Mouse (Mus musculus): Measurements from ENCODE around the gene Mrtfa. TPM values are rescaled to one million over a fixed set of nuclear protein-coding genes. Genes with fewer than 3 reads are reported as not detected.
"Not testable (repeated sequence)": the region's sequence is repeated elsewhere in the genome, so short reads cannot be mapped to it uniquely, and the experiment has no call there.

The Mrtfa gene
- polyA plus RNA-seq, 1 experiment: 18.4 TPM

- Histone ChIP-seq H3K9ac (ENCODE audit: low read depth, poor library complexity, severe bottlenecking) (no peak overlapping the region), H3K4me3 (ENCODE audit: low read depth, low read length) (no peak overlapping the region), H3K4me1 (ENCODE audit: control insufficient read depth, insufficient read depth, low read length) (no peaks in the 10 kb centered on the region), H3K36me3 (ENCODE audit: control insufficient read depth, insufficient read depth, low read length, poor library complexity, severe bottlenecking) (no peaks in the 10 kb centered on the region), H3K9me3 (replicated peaks; ENCODE audit: control insufficient read depth, insufficient read depth, low read length, poor library complexity, severe bottlenecking) (no peaks in the 10 kb centered on the region), H3K27ac (ENCODE audit: insufficient read depth, low read length) (no peak overlapping the region), H3K27me3 (ENCODE audit: control insufficient read depth, insufficient read depth, low read length, poor library complexity, severe bottlenecking) (no peaks in the 10 kb centered on the region)
- TF ChIP-seq CTCF (IDR thresholded peaks at IDR 0.05; ENCODE audit: low read depth, low read length): no peak
- TF ChIP-seq EP300 (IDR thresholded peaks at IDR 0.05; ENCODE audit: insufficient read depth, low read depth, low read length): no peak
- TF ChIP-seq POLR2A (IDR thresholded peaks at IDR 0.05; ENCODE audit: insufficient read depth, low read length): no peak
Measured at GRCm38 (mm10) chr15:81225016-81225415, 34.5 kb upstream of the Mrtfa start.

GRCm38 (mm10) chr15:81221446-81221845 is 30.9 kb upstream of the Mrtfa start:
- TF ChIP-seq POLR2A (IDR thresholded peaks at IDR 0.05; ENCODE audit: insufficient read depth, low read length) (no peak), CTCF (IDR thresholded peaks at IDR 0.05; ENCODE audit: low read depth, low read length) (no peak)
- H3K27me3 ChIP-seq (ENCODE audit: control insufficient read depth, insufficient read depth, low read length, poor library complexity, severe bottlenecking): no peaks in the 10 kb centered on the region
- no peaks in the 10 kb centered on the region for H3K4me1 ChIP-seq (ENCODE audit: control insufficient read depth, insufficient read depth, low read length)
- H3K36me3 ChIP-seq (ENCODE audit: control insufficient read depth, insufficient read depth, low read length, poor library complexity, severe bottlenecking): no peaks in the 10 kb centered on the region
- no peak overlapping the region for H3K9ac ChIP-seq (ENCODE audit: low read depth, poor library complexity, severe bottlenecking)
- no peak overlapping the region for H3K27ac ChIP-seq (ENCODE audit: insufficient read depth, low read length)
- H3K4me3 ChIP-seq (ENCODE audit: low read depth, low read length): no peak overlapping the region
- no peaks in the 10 kb centered on the region for H3K9me3 ChIP-seq (replicated peaks; ENCODE audit: control insufficient read depth, insufficient read depth, low read length, poor library complexity, severe bottlenecking)

- not testable (repeated sequence) for H3K9me3 ChIP-seq (replicated peaks; ENCODE audit: control insufficient read depth, insufficient read depth, low read length, poor library complexity, severe bottlenecking); H3K27ac ChIP-seq (ENCODE audit: insufficient read depth, low read length); H3K9ac ChIP-seq (ENCODE audit: low read depth, poor library complexity, severe bottlenecking); H3K4me1 ChIP-seq (ENCODE audit: control insufficient read depth, insufficient read depth, low read length); H3K4me3 ChIP-seq (ENCODE audit: low read depth, low read length); H3K27me3 ChIP-seq (ENCODE audit: control insufficient read depth, insufficient read depth, low read length, poor library complexity, severe bottlenecking); H3K36me3 ChIP-seq (ENCODE audit: control insufficient read depth, insufficient read depth, low read length, poor library complexity, severe bottlenecking)
- peak; percentile 61; the same call in 1 of the 2 replicates for TF ChIP-seq EP300 (IDR thresholded peaks at IDR 0.05; ENCODE audit: insufficient read depth, low read depth, low read length)
Measured at GRCm38 (mm10) chr15:81220051-81220450, 29.5 kb upstream of the Mrtfa start.

- no peaks in the 10 kb centered on the region for H3K9me3 ChIP-seq (replicated peaks; ENCODE audit: control insufficient read depth, insufficient read depth, low read length, poor library complexity, severe bottlenecking)
- H3K9ac ChIP-seq (ENCODE audit: low read depth, poor library complexity, severe bottlenecking): no peak overlapping the region
- no peak overlapping the region for H3K4me3 ChIP-seq (ENCODE audit: low read depth, low read length)
- H3K4me1 ChIP-seq (ENCODE audit: control insufficient read depth, insufficient read depth, low read length): no peaks in the 10 kb centered on the region
- no peaks in the 10 kb centered on the region for H3K27me3 ChIP-seq (ENCODE audit: control insufficient read depth, insufficient read depth, low read length, poor library complexity, severe bottlenecking)
- H3K27ac ChIP-seq (ENCODE audit: insufficient read depth, low read length): no peak overlapping the region
- TF ChIP-seq EP300 (IDR thresholded peaks at IDR 0.05; ENCODE audit: insufficient read depth, low read depth, low read length): no peak
- TF ChIP-seq CTCF (IDR thresholded peaks at IDR 0.05; ENCODE audit: low read depth, low read length): no peak
- no peak for TF ChIP-seq POLR2A (IDR thresholded peaks at IDR 0.05; ENCODE audit: insufficient read depth, low read length)
- no peaks in the 10 kb centered on the region for H3K36me3 ChIP-seq (ENCODE audit: control insufficient read depth, insufficient read depth, low read length, poor library complexity, severe bottlenecking)
Measured at GRCm38 (mm10) chr15:81219054-81219453, 28.5 kb upstream of the Mrtfa start.

- H3K27me3 ChIP-seq (ENCODE audit: control insufficient read depth, insufficient read depth, low read length, poor library complexity, severe bottlenecking): no peaks in the 10 kb centered on the region
- H3K9ac ChIP-seq (ENCODE audit: low read depth, poor library complexity, severe bottlenecking): no peak overlapping the region
- H3K4me3 ChIP-seq (ENCODE audit: low read depth, low read length): no peak overlapping the region
- no peaks in the 10 kb centered on the region for H3K36me3 ChIP-seq (ENCODE audit: control insufficient read depth, insufficient read depth, low read length, poor library complexity, severe bottlenecking)
- H3K27ac ChIP-seq (ENCODE audit: insufficient read depth, low read length): no peak overlapping the region
- TF ChIP-seq EP300 (IDR thresholded peaks at IDR 0.05; ENCODE audit: insufficient read depth, low read depth, low read length) (no peak), POLR2A (IDR thresholded peaks at IDR 0.05; ENCODE audit: insufficient read depth, low read length) (no peak), CTCF (IDR thresholded peaks at IDR 0.05; ENCODE audit: low read depth, low read length) (no peak)
- H3K9me3 ChIP-seq (replicated peaks; ENCODE audit: control insufficient read depth, insufficient read depth, low read length, poor library complexity, severe bottlenecking): no peaks in the 10 kb centered on the region
- H3K4me1 ChIP-seq (ENCODE audit: control insufficient read depth, insufficient read depth, low read length): no peaks in the 10 kb centered on the region
Measured at GRCm38 (mm10) chr15:81216906-81217653, 26.5 kb upstream of the Mrtfa start.

DNA sequence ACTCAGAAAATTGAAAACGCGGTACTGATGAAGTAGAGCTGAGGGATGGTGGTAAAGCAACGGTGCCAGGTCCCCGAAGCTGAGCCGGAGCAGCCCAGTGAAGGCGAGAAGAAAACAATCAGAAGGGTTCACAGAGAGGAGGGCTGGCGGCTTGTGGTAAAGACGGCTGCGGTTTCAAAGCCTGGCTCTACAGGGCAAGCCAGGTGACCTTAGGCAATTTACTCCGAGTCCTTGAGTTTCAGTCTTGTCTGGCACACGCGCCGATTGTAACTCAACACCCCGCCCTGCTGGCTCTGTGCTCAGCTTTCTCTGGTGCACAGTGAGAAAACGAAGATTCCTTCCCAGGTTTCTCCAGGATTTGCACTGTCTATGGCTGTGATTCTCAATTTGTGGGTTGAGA is 22.4 kb upstream of the Mrtfa start:
- H3K4me3 ChIP-seq (ENCODE audit: low read depth, low read length): no peak overlapping the region
- no peaks in the 10 kb centered on the region for H3K4me1 ChIP-seq (ENCODE audit: control insufficient read depth, insufficient read depth, low read length)
- TF ChIP-seq CTCF (IDR thresholded peaks at IDR 0.05; ENCODE audit: low read depth, low read length) (no peak), POLR2A (IDR thresholded peaks at IDR 0.05; ENCODE audit: insufficient read depth, low read length) (no peak), EP300 (IDR thresholded peaks at IDR 0.05; ENCODE audit: insufficient read depth, low read depth, low read length) (no peak)
- no peaks in the 10 kb centered on the region for H3K9me3 ChIP-seq (replicated peaks; ENCODE audit: control insufficient read depth, insufficient read depth, low read length, poor library complexity, severe bottlenecking)
- no peaks in the 10 kb centered on the region for H3K27me3 ChIP-seq (ENCODE audit: control insufficient read depth, insufficient read depth, low read length, poor library complexity, severe bottlenecking)
- H3K36me3 ChIP-seq (ENCODE audit: control insufficient read depth, insufficient read depth, low read length, poor library complexity, severe bottlenecking): no peaks in the 10 kb centered on the region
- no peak overlapping the region for H3K27ac ChIP-seq (ENCODE audit: insufficient read depth, low read length)
- H3K9ac ChIP-seq (ENCODE audit: low read depth, poor library complexity, severe bottlenecking): no peak overlapping the region

Measured in ES-Bruce4 (cell line).